Mouse (Mus musculus) liver, adult 2 months (tissue): ENCODE measurements around the gene Socs4.

Experiments
- CTCF ChIP-seq: fragments of 200-500 bp; IDR thresholded peaks from 2 replicates; pipeline ENCODE4 v1.5.1; 2011; ENCODE audit warnings: low read depth, low read length, control low read depth
- POLR2A ChIP-seq: fragments of 200-500 bp; IDR thresholded peaks from 2 replicates; pipeline ENCODE4 v1.6.1; 2011; ENCODE audit warnings: low read length, control low read depth; ENCODE audit not compliant: insufficient read depth; ENCODE audit errors: extremely low read depth

DNA sequence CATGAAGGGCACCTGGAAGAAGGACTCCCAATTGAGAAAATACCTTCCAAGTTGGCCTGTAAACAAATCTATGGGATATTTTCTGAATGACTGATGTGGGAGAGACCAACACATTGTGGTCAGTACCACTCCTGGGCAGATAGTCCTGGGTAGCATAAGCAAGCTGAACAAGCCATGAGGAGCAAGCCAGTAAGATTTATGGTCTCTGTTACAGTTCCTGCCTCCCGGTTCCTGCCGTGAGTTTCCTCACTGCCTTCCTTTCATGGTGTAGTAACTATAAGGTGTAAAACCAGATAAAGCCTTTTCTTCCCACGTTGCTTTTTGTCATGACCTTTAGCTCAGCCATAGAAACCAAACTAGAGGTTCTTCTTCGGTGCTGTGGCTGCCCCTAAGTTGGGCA lies 39.4 kb upstream of the Socs4 start:
- TF ChIP-seq CTCF (no peak), POLR2A (no peak)
